Mouse (Mus musculus): Measurements from ENCODE around the gene Secisbp2l. TPM values are rescaled to one million over a fixed set of nuclear protein-coding genes. Genes with fewer than 3 reads are reported as not detected.

Secisbp2l gene
- polyA plus RNA-seq, 1 experiment from 2014 or later: 22.1 TPM

DNA sequence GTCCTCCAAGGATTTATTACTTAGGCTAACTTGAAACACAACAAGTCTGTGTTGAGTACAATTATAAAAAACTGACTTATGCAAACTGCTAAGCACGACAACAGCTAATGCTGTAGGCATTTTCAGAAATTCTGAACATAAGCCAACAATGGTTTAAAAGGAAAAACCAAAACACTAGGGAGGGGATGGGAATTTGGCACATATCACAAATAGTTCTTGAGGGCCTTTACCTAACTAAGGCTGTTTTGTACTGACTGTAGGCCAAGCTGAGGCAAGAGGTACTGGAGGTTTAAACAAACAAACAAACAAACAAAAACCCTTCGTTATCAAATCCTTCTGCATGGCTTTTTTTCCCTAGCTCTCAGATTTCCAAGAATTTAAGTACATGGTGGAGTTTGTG is 1.7 kb downstream of the Secisbp2l start:
- 0 out of 2 replicates have a peak, but pooled peaks cover 2% of the 10 kb centered on the region for H3K4me1 ChIP-seq (ENCODE audit: control insufficient read depth, insufficient read depth, low read length)
- DNase-seq (ENCODE audit: low spot score) (no peak), ATAC-seq (ENCODE audit: insufficient number of reproducible peaks, low FRiP score, low TSS enrichment, low read depth) (no peak)
- H3K36me3 ChIP-seq (ENCODE audit: control insufficient read depth, insufficient read depth, low read length): no peaks in the 10 kb centered on the region
- H3K4me3 ChIP-seq (ENCODE audit: low read depth, low read length): no peak overlapping the region
- no peaks in the 10 kb centered on the region for H3K9me3 ChIP-seq (ENCODE audit: control insufficient read depth, low read length)
- 86% methylated on average over 2 of the region's 2 CpGs for WGBS
- H3K27ac ChIP-seq (replicated peaks; ENCODE audit: low read depth, low read length): no peak overlapping the region
- no peak overlapping the region for H3K9ac ChIP-seq (ENCODE audit: low read length)
- no peaks in the 10 kb centered on the region for H3K27me3 ChIP-seq (ENCODE audit: control insufficient read depth, insufficient read depth, low read length)
- no peak overlapping the region for H3K4me2 ChIP-seq (ENCODE audit: low read depth, severe bottlenecking)

DNA sequence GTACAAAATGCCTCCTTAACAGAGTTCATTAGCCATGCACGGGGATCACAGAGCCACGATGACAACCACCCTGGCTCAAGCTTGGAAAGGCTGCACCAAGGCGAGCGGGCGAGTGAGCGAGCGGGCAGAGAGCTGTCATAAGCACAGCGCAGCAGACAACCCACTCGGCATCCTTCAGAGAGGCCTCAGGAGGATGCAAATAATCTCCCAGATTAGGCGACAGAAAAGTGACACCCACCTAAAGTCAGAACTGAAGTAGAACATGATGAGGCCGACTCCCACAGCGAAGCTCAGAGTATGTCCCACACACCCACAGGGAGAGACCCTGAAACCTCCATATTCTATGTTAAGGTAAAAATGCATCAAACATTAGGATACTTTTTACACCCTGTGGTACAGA is 4.3 kb downstream of the Secisbp2l start:
- H3K4me3 ChIP-seq (ENCODE audit: low read depth, low read length): no peak overlapping the region
- no peaks in the 10 kb centered on the region for H3K36me3 ChIP-seq (ENCODE audit: control insufficient read depth, insufficient read depth, low read length)

GRCm38 (mm10) chr2:125777018-125777417 is 5.7 kb downstream of the Secisbp2l start:
- 97% methylated on average over 3 of the region's 3 CpGs for WGBS
- H3K4me1 ChIP-seq (ENCODE audit: control insufficient read depth, insufficient read depth, low read length): 0 out of 2 replicates have a peak, but pooled peaks cover 2% of the 10 kb centered on the region
- H3K27me3 ChIP-seq (ENCODE audit: control insufficient read depth, insufficient read depth, low read length): no peaks in the 10 kb centered on the region
- no peak overlapping the region for H3K4me3 ChIP-seq (ENCODE audit: low read depth, low read length)
- ATAC-seq (ENCODE audit: insufficient number of reproducible peaks, low FRiP score, low TSS enrichment, low read depth) (no peak), DNase-seq (ENCODE audit: low spot score) (no peak)
- H3K9me3 ChIP-seq (ENCODE audit: control insufficient read depth, low read length): no peaks in the 10 kb centered on the region
- H3K27ac ChIP-seq (replicated peaks; ENCODE audit: low read depth, low read length): no peak overlapping the region
- no peak overlapping the region for H3K4me2 ChIP-seq (ENCODE audit: low read depth, severe bottlenecking)
- 0 out of 2 replicates have a peak, but pooled peaks cover 3% of the 10 kb centered on the region for H3K36me3 ChIP-seq (ENCODE audit: control insufficient read depth, insufficient read depth, low read length)
- no peak overlapping the region for H3K9ac ChIP-seq (ENCODE audit: low read length)

More for the DNA sequence above, 4.3 kb downstream of the Secisbp2l start:
- H3K9me3 ChIP-seq (ENCODE audit: control insufficient read depth, low read length): no peaks in the 10 kb centered on the region
- WGBS: 92% methylated on average over 12 of the region's 12 CpGs
- ATAC-seq (ENCODE audit: insufficient number of reproducible peaks, low FRiP score, low TSS enrichment, low read depth) (no peak), DNase-seq (ENCODE audit: low spot score) (no peak)
- no peaks in the 10 kb centered on the region for H3K27me3 ChIP-seq (ENCODE audit: control insufficient read depth, insufficient read depth, low read length)
- H3K4me1 ChIP-seq (ENCODE audit: control insufficient read depth, insufficient read depth, low read length): 0 out of 2 replicates have a peak, but pooled peaks cover 2% of the 10 kb centered on the region
- H3K27ac ChIP-seq (replicated peaks; ENCODE audit: low read depth, low read length): no peak overlapping the region
- H3K4me2 ChIP-seq (ENCODE audit: low read depth, severe bottlenecking): no peak overlapping the region
- no peak overlapping the region for H3K9ac ChIP-seq (ENCODE audit: low read length)

DNA sequence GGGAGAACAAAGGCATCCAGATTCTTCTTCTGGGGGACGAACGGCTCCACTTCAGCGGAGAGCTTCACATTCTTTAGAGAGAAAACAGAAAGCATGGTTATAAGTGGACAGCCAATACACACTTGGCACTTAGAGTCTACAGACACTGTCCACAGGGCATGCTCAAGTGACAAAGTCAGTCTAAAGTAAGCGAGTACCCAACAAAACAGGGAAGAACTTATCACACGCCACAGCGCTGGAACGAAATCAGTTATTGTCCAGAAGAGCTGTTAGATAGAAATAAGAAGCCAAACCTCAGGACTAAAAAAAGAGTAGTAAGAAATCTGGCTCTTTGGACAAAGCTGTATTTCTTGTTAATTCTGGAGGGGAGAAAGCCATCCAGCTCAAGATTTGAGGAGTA is 7.0 kb downstream of the Secisbp2l start:
- H3K36me3 ChIP-seq (ENCODE audit: control insufficient read depth, insufficient read depth, low read length): peaks cover 3% of the 10 kb centered on the region; the same call in 1 of the 2 replicates
- no peak overlapping the region for H3K27ac ChIP-seq (replicated peaks; ENCODE audit: low read depth, low read length)
- no peaks in the 10 kb centered on the region for H3K4me1 ChIP-seq (ENCODE audit: control insufficient read depth, insufficient read depth, low read length)
- no peak overlapping the region for H3K4me3 ChIP-seq (ENCODE audit: low read depth, low read length)
- H3K4me2 ChIP-seq (ENCODE audit: low read depth, severe bottlenecking): no peak overlapping the region
- DNase-seq (ENCODE audit: low spot score) (no peak), ATAC-seq (ENCODE audit: insufficient number of reproducible peaks, low FRiP score, low TSS enrichment, low read depth) (no peak)
- no peaks in the 10 kb centered on the region for H3K27me3 ChIP-seq (ENCODE audit: control insufficient read depth, insufficient read depth, low read length)
- H3K9me3 ChIP-seq (ENCODE audit: control insufficient read depth, low read length): no peaks in the 10 kb centered on the region
- H3K9ac ChIP-seq (ENCODE audit: low read length): no peak overlapping the region
- 95% methylated on average over 7 of the region's 7 CpGs for WGBS

GRCm38 (mm10) chr2:125774846-125775245 is 7.8 kb downstream of the Secisbp2l start:
- Histone ChIP-seq H3K27ac (replicated peaks; ENCODE audit: low read depth, low read length) (no peak overlapping the region), H3K4me3 (ENCODE audit: low read depth, low read length) (no peak overlapping the region), H3K4me2 (ENCODE audit: low read depth, severe bottlenecking) (no peak overlapping the region), H3K27me3 (ENCODE audit: control insufficient read depth, insufficient read depth, low read length) (no peaks in the 10 kb centered on the region), H3K9me3 (ENCODE audit: control insufficient read depth, low read length) (no peaks in the 10 kb centered on the region), H3K4me1 (ENCODE audit: control insufficient read depth, insufficient read depth, low read length) (no peaks in the 10 kb centered on the region), H3K36me3 (ENCODE audit: control insufficient read depth, insufficient read depth, low read length) (peaks cover 3% of the 10 kb centered on the region; the same call in 1 of the 2 replicates), H3K9ac (ENCODE audit: low read length) (no peak overlapping the region)
- 88% methylated on average over 4 of the region's 4 CpGs for WGBS
- ATAC-seq (ENCODE audit: insufficient number of reproducible peaks, low FRiP score, low TSS enrichment, low read depth) (no peak), DNase-seq (ENCODE audit: low spot score) (no peak)

GRCm38 (mm10) chr2:125765029-125765428 is 17.6 kb downstream of the Secisbp2l start:
- Histone ChIP-seq H3K4me2 (ENCODE audit: low read depth, severe bottlenecking) (no peak overlapping the region), H3K9me3 (ENCODE audit: control insufficient read depth, low read length) (no peaks in the 10 kb centered on the region), H3K27me3 (ENCODE audit: control insufficient read depth, insufficient read depth, low read length) (no peaks in the 10 kb centered on the region), H3K36me3 (ENCODE audit: control insufficient read depth, insufficient read depth, low read length) (peaks cover 4% of the 10 kb centered on the region), H3K4me3 (ENCODE audit: low read depth, low read length) (no peak overlapping the region), H3K9ac (ENCODE audit: low read length) (no peak overlapping the region), H3K4me1 (ENCODE audit: control insufficient read depth, insufficient read depth, low read length) (no peaks in the 10 kb centered on the region), H3K27ac (replicated peaks; ENCODE audit: low read depth, low read length) (no peak overlapping the region)
- DNase-seq (ENCODE audit: low spot score) (no peak), ATAC-seq (ENCODE audit: insufficient number of reproducible peaks, low FRiP score, low TSS enrichment, low read depth) (no peak)
- WGBS: 93% methylated on average over 3 of the region's 3 CpGs

DNA sequence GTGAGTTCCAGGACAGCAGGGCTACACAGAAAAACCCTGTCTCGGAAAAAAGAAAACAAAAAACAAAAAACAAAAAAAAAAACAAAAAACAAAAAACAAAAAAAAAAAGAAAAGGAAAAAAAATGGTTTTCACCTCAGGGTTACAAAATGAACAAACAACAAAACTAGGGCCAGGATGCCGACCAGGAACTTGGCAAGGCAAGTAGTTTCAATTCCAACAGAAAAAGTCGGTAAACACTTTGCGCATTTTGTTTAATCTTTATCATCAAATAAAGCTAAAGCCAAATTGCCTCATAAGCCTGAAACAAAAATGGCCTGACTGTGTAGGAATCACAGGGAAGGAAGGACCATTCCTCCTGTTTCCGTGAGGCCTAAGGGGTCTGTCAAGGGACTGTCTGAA is 18.1 kb downstream of the Secisbp2l start:
- no peak overlapping the region for H3K4me3 ChIP-seq (ENCODE audit: low read depth, low read length)
- H3K4me1 ChIP-seq (ENCODE audit: control insufficient read depth, insufficient read depth, low read length): no peaks in the 10 kb centered on the region
- peaks cover 4% of the 10 kb centered on the region for H3K36me3 ChIP-seq (ENCODE audit: control insufficient read depth, insufficient read depth, low read length)
- H3K4me2 ChIP-seq (ENCODE audit: low read depth, severe bottlenecking): no peak overlapping the region
- no peaks in the 10 kb centered on the region for H3K27me3 ChIP-seq (ENCODE audit: control insufficient read depth, insufficient read depth, low read length)
- no peak for ATAC-seq (ENCODE audit: insufficient number of reproducible peaks, low FRiP score, low TSS enrichment, low read depth)
- no peak overlapping the region for H3K27ac ChIP-seq (replicated peaks; ENCODE audit: low read depth, low read length)
- WGBS: 91% methylated on average over 5 of the region's 5 CpGs
- H3K9me3 ChIP-seq (ENCODE audit: control insufficient read depth, low read length): no peaks in the 10 kb centered on the region
- DNase-seq (ENCODE audit: low spot score): no peak
- H3K9ac ChIP-seq (ENCODE audit: low read length): no peak overlapping the region

DNA sequence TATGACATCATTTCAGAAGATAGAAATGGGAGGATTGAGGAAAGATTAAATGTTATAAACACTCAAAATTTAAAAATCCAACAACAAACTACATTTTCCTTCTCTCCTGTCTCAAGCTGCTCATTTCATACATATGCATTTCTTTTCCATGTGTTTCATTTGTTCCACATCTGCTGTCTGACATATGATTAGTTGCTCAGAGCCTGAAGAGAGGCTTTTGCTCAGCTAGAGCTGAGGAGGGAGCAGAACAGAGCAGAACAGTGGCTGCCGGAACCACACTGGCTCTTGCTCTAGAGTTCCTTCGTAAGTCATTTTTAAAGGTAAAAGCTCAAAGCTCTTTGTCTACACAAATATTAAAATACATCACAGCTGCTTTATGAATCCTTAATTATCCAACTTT is 33.3 kb downstream of the Secisbp2l start:
- H3K9me3 ChIP-seq (ENCODE audit: control insufficient read depth, low read length): no peaks in the 10 kb centered on the region
- H3K4me1 ChIP-seq (ENCODE audit: control insufficient read depth, insufficient read depth, low read length): no peaks in the 10 kb centered on the region
- H3K36me3 ChIP-seq (ENCODE audit: control insufficient read depth, insufficient read depth, low read length): peaks cover 11% of the 10 kb centered on the region
- WGBS: 96% methylated on average over 2 of the region's 2 CpGs
- H3K27me3 ChIP-seq (ENCODE audit: control insufficient read depth, insufficient read depth, low read length): no peaks in the 10 kb centered on the region
- H3K9ac ChIP-seq (ENCODE audit: low read length): no peak overlapping the region
- no peak overlapping the region for H3K27ac ChIP-seq (replicated peaks; ENCODE audit: low read depth, low read length)
- DNase-seq (ENCODE audit: low spot score) (no peak), ATAC-seq (ENCODE audit: insufficient number of reproducible peaks, low FRiP score, low TSS enrichment, low read depth) (no peak)
- H3K4me3 ChIP-seq (ENCODE audit: low read depth, low read length): no peak overlapping the region
- H3K4me2 ChIP-seq (ENCODE audit: low read depth, severe bottlenecking): no peak overlapping the region

GRCm38 (mm10) chr2:125739338-125739737 is 43.3 kb downstream of the Secisbp2l start:
- Histone ChIP-seq H3K4me3 (ENCODE audit: low read depth, low read length) (no peak overlapping the region), H3K9ac (ENCODE audit: low read length) (no peak overlapping the region), H3K4me1 (ENCODE audit: control insufficient read depth, insufficient read depth, low read length) (no peaks in the 10 kb centered on the region), H3K4me2 (ENCODE audit: low read depth, severe bottlenecking) (no peak overlapping the region), H3K9me3 (ENCODE audit: control insufficient read depth, low read length) (no peaks in the 10 kb centered on the region), H3K27me3 (ENCODE audit: control insufficient read depth, insufficient read depth, low read length) (no peaks in the 10 kb centered on the region), H3K27ac (replicated peaks; ENCODE audit: low read depth, low read length) (no peak overlapping the region), H3K36me3 (ENCODE audit: control insufficient read depth, insufficient read depth, low read length) (no peaks in the 10 kb centered on the region; the same call in 1 of the 2 replicates)
- no peak for DNase-seq (ENCODE audit: low spot score)
- ATAC-seq (ENCODE audit: insufficient number of reproducible peaks, low FRiP score, low TSS enrichment, low read depth): no peak
- 83% methylated on average over 6 of the region's 6 CpGs for WGBS

All from limb, embryonic 11.5 days (tissue).